Mouse (Mus musculus): ENCODE results near the gene Rsg1.

DNA sequence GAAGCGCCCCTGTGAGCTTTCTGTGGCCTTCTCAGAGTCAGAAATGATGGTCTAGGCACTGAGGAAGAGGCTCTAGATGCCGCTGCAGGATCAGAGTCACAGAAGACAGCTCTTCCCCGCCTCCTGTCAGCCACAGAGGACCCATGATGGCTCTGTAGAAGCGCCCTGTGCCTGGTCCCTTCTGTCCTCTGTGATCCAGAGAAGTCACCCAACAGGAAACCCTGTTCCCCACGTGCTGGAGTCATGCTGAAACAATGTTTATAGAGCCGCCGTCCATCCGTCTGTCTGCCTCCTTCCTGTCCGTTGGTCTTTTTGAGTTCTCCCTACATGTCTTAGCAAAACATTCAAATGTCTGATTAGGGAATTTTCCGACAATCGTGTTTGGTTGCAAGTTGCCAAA, 12.8 kb upstream of the Rsg1 start:
- TF ChIP-seq EP300 (IDR thresholded peaks at IDR 0.05; ENCODE audit: low read depth), result no peak
- TF ChIP-seq CTCF (IDR thresholded peaks at IDR 0.05; ENCODE audit: low read depth), result no peak
